Mouse (Mus musculus) heart, postnatal 36 days (tissue): ENCODE measurements around the gene Tubb5. TPM values are rescaled to one million over a fixed set of nuclear protein-coding genes. Genes with fewer than 3 reads are reported as not detected.

Experiments used
- DNase-seq, 2 experiments: peaks; one replicate each; pipeline ENCODE4 v3.0.0; 2021 to 2022
- intact Hi-C: fragments of 180-260 bp; cut with DNase I; formaldehyde crosslinking; loops from one replicate; pipeline ENCODE4 v1.15.1; 2025
- microRNA-seq, 2 experiments: library from miRNA; unstranded; fragments of <30 nt; microRNA quantifications; one replicate each; pipeline ENCODE4 v1.2.0; 2021; ENCODE audit warnings: borderline number of aligned reads in 2 of 2
- total RNA-seq, 2 experiments: library from RNA; stranded (reverse); gene quantifications; 2 replicates each; pipeline ENCODE4 v1.2.3; 2021

Gene Tubb5
- total RNA-seq, 2 experiments from 2014 or later, result 87.6 to 91.6 TPM

- DNase-seq, result no peak
- intact Hi-C loops, result no loop called here
Observed at GRCm38 (mm10) chr17:35809395-35809794, 28.7 kb downstream of the Tubb5 start.

GRCm38 (mm10) chr17:35808073-35808472 is 30.0 kb downstream of the Tubb5 start:
- intact Hi-C loops, result no loop called here
- peak; percentile 61 to 73 for DNase-seq

GRCm38 (mm10) chr17:35803858-35804399 is 34.2 kb downstream of the Tubb5 start:
- no peak for DNase-seq
- intact Hi-C loops, result loop anchor here (2.0 kb wide), 1 partner anchor 17 kb away; no protein-coding TSS in a partner anchor

- DNase-seq, result no peak
- intact Hi-C loops, result no loop called here
Observed at GRCm38 (mm10) chr17:35803020-35803419, 35.1 kb downstream of the Tubb5 start.

- intact Hi-C loops, result no loop called here
Observed at GRCm38 (mm10) chr17:35800905-35801304, 37.2 kb downstream of the Tubb5 start.

GRCm38 (mm10) chr17:35796835-35797234 is 41.3 kb downstream of the Tubb5 start:
- DNase-seq, result no peak
- intact Hi-C loops, result no loop called here

More at GRCm38 (mm10) chr17:35800905-35801304, 37.2 kb downstream of the Tubb5 start:
- no peak for DNase-seq

GRCm38 (mm10) chr17:35795656-35796055 is 42.5 kb downstream of the Tubb5 start:
- intact Hi-C loops, result no loop called here
- DNase-seq, result no peak

- DNase-seq, result no peak
- intact Hi-C loops, result no loop called here
Observed at GRCm38 (mm10) chr17:35795099-35795498, 43.0 kb downstream of the Tubb5 start.

- DNase-seq, result no peak
- intact Hi-C loops, result no loop called here
Observed at GRCm38 (mm10) chr17:35792837-35793236, 45.3 kb downstream of the Tubb5 start.

- DNase-seq, result no peak
- intact Hi-C loops, result no loop called here
Observed at GRCm38 (mm10) chr17:35790933-35791332, 47.2 kb downstream of the Tubb5 start.

- no peak for DNase-seq
- intact Hi-C loops, result no loop called here
Observed at GRCm38 (mm10) chr17:35788025-35788424, 50.1 kb downstream of the Tubb5 start.

GRCm38 (mm10) chr17:35787493-35787892 is 50.6 kb downstream of the Tubb5 start:
- DNase-seq, result no peak
- intact Hi-C loops, result loop anchor here (2.0 kb wide), 1 partner anchor 17 kb away; no protein-coding TSS in a partner anchor

- DNase-seq, result no peak
Observed at GRCm38 (mm10) chr17:35785140-35785539, 53.0 kb downstream of the Tubb5 start.

GRCm38 (mm10) chr17:35783944-35784343 is 54.2 kb downstream of the Tubb5 start:
- peak in 1 of 2 experiments; percentile 31 for DNase-seq
- intact Hi-C loops, result loop anchor here (2.0 kb wide), 1 partner anchor 27 kb away; no protein-coding TSS in a partner anchor

More at GRCm38 (mm10) chr17:35785140-35785539, 53.0 kb downstream of the Tubb5 start:
- intact Hi-C loops, result loop anchor here (2.0 kb wide), 1 partner anchor 26 kb away; no protein-coding TSS in a partner anchor

Small RNAs within 50 kb of the gene (microRNA-seq; reads per million reads assigned to microRNA genes)
- gene Gm28033, result 0 to 2.0 reads per million in 2 experiments

Other genes starting within 250 kb of the Tubb5 start
- gene Sfta2, start 236.8 kb downstream of the Tubb5 start, total RNA-seq, result not detected
- not detected for gene Gm9573, start 211.7 kb downstream of the Tubb5 start, total RNA-seq
- not detected for gene Mucl3, start 194.6 kb downstream of the Tubb5 start, total RNA-seq
- gene Vars2, start 170.7 kb downstream of the Tubb5 start, total RNA-seq, result 10 to 100 TPM; 31.9 to 33.0 TPM
- gene Gtf2h4, start 164.6 kb downstream of the Tubb5 start, total RNA-seq, result 10 to 100 TPM; 16.9 to 17.4 TPM
- gene Ddr1, start 133.7 kb downstream of the Tubb5 start, total RNA-seq, result 10 to 100 TPM; 29.3 to 37.4 TPM
- 10 to 100 TPM; 26.8 to 43.0 TPM for gene Ier3, start 16.6 kb downstream of the Tubb5 start, total RNA-seq
- gene Flot1, start 15.1 kb downstream of the Tubb5 start, total RNA-seq, result 100 to 1,000 TPM; 154 to 159 TPM
- 10 to 100 TPM; 12.2 to 14.2 TPM for gene Mdc1, start 3.2 kb upstream of the Tubb5 start, total RNA-seq
- gene Nrm, start 23.0 kb upstream of the Tubb5 start, total RNA-seq, result 1 to 10 TPM; 2.3 to 2.4 TPM
- 10 to 100 TPM; 15.6 to 17.0 TPM for gene Ppp1r18, start 27.3 kb upstream of the Tubb5 start, total RNA-seq
- 10 to 100 TPM; 19.2 to 22.2 TPM for gene Dhx16, start 41.5 kb upstream of the Tubb5 start, total RNA-seq
- gene 2310061I04Rik, start 59.1 kb upstream of the Tubb5 start, total RNA-seq, result 100 to 1,000 TPM; 109 to 112 TPM
- 1 to 10 TPM; 6.6 to 6.8 TPM for gene Atat1, start 71.8 kb upstream of the Tubb5 start, total RNA-seq
- 10 to 100 TPM; 51.6 to 53.4 TPM for gene Mrps18b, start 78.1 kb upstream of the Tubb5 start, total RNA-seq
- 10 to 100 TPM; 22.6 to 44.3 TPM for gene Ppp1r10, start 78.1 kb upstream of the Tubb5 start, total RNA-seq
- gene Abcf1, start 131.5 kb upstream of the Tubb5 start, total RNA-seq, result 10 to 100 TPM; 69.8 to 73.4 TPM
- gene Gnl1, start 141.5 kb upstream of the Tubb5 start, total RNA-seq, result 10 to 100 TPM; 28.6 to 32.7 TPM
- 1 to 10 TPM; 3.9 to 6.3 TPM for gene Prr3, start 141.9 kb upstream of the Tubb5 start, total RNA-seq
- 10 to 100 TPM in 1 of 2 experiments, 1 to 10 TPM in 1; 6.5 to 14.0 TPM for gene H2-T24, start 182.3 kb upstream of the Tubb5 start, total RNA-seq
- 10 to 100 TPM; 23.7 to 38.9 TPM for gene H2-T23, start 194.5 kb upstream of the Tubb5 start, total RNA-seq
- 1 to 10 TPM; 9.5 to 10.0 TPM for gene H2-T22, start 204.4 kb upstream of the Tubb5 start, total RNA-seq
- not detected for gene Gm6034, start 204.7 kb upstream of the Tubb5 start, total RNA-seq
- 1 to 10 TPM; 3.4 to 4.3 TPM for gene Gm11127, start 220.1 kb upstream of the Tubb5 start, total RNA-seq